In genomic region chr2:163946221-163946620, GRCm38 (mm10) we compare ENCODE assay signal across 18 mouse cellular contexts. TPM values are rescaled to one million over a fixed set of nuclear protein-coding genes. Genes with fewer than 3 reads are reported as not detected.
DNase-seq lines count a peak whose midpoint lies in the region; ATAC-seq lines count a peak whose summit lies in the region.
"Had no signal": no experiment of that assay in that cellular context is flagged by ENCODE, and none has a peak within 500 bp of the region (broad histone marks: within the 10 kb centered on the region; RNA-seq: fewer than 3 reads in every experiment).

No protein-coding gene starts in this region.

- H3K9me3 ChIP-seq in heart, embryonic 10.5 days: no peaks in the 10 kb centered on the region
- no peaks in the 10 kb centered on the region for H3K9me3 ChIP-seq in intestine, embryonic 15.5 days
- H3K9me3 ChIP-seq: embryonic facial prominence, embryonic 12.5 days; forebrain, embryonic 10.5 days; neural tube, embryonic 13.5 days; stomach, embryonic 15.5 days had no signal

- no peak overlapping the region for H3K9ac ChIP-seq in intestine, embryonic 15.5 days
- H3K9ac ChIP-seq: embryonic facial prominence, embryonic 12.5 days; neural tube, embryonic 13.5 days; stomach, embryonic 15.5 days had no signal

- H3K4me1 ChIP-seq in heart, embryonic 10.5 days: 0 out of 2 replicates have a peak, but pooled peaks cover 7% of the 10 kb centered on the region
- H3K4me1 ChIP-seq in intestine, embryonic 15.5 days (replicated peaks): no peaks in the 10 kb centered on the region
- H3K4me1 ChIP-seq: embryonic facial prominence, embryonic 12.5 days; forebrain, embryonic 10.5 days; neural tube, embryonic 13.5 days; stomach, embryonic 15.5 days had no signal

- H3K27me3 ChIP-seq in heart, embryonic 10.5 days (ENCODE audit: insufficient read depth, poor library complexity, severe bottlenecking): peaks cover 14% of the 10 kb centered on the region; the same call in 1 of the 2 replicates
- no peaks in the 10 kb centered on the region for H3K27me3 ChIP-seq in intestine, embryonic 15.5 days (replicated peaks)
- H3K27me3 ChIP-seq: neural tube, embryonic 13.5 days; stomach, embryonic 15.5 days had no signal

- 64% methylated on average over 15 of the region's 15 CpGs for WGBS in heart, embryonic 10.5 days
- WGBS in intestine, embryonic 15.5 days: 69% methylated on average over 15 of the region's 15 CpGs

- no peak for ATAC-seq in intestine, embryonic 15.5 days
- ATAC-seq: intestine, embryonic 16.5 days; midbrain, embryonic 16.5 days had no signal

- no peak overlapping the region for H3K4me3 ChIP-seq in heart, embryonic 10.5 days
- H3K4me3 ChIP-seq in intestine, embryonic 15.5 days (replicated peaks): no peak overlapping the region
- H3K4me3 ChIP-seq: embryonic facial prominence, embryonic 12.5 days; forebrain, embryonic 10.5 days; neural tube, embryonic 13.5 days; stomach, embryonic 15.5 days had no signal

- no peaks in the 10 kb centered on the region for H3K36me3 ChIP-seq in heart, embryonic 10.5 days
- H3K36me3 ChIP-seq in intestine, embryonic 15.5 days: no peaks in the 10 kb centered on the region
- H3K36me3 ChIP-seq: embryonic facial prominence, embryonic 12.5 days; forebrain, embryonic 10.5 days; neural tube, embryonic 13.5 days; stomach, embryonic 15.5 days had no signal

- peak; percentile 10 to 14 for DNase-seq in heart, postnatal 14 days
- DNase-seq in heart, embryonic 10.5 days (ENCODE audit: low spot score): no peak
- peak; percentile 26 to 36 for DNase-seq in right cerebral cortex, adult 2 months (ENCODE audit: low spot score in 2 of 2)
- DNase-seq in right cerebral cortex, postnatal 25 days: no peak
- peak; percentile 90 for DNase-seq in adrenal gland, postnatal 14 days
- DNase-seq in T-cell, adult 2 months (ENCODE audit: low spot score): no peak
- DNase-seq: cerebellum, postnatal 14 days; kidney, postnatal 25 days; thymus, postnatal 36 days had no signal

- no peak overlapping the region for H3K4me2 ChIP-seq in intestine, embryonic 15.5 days (replicated peaks)
- H3K4me2 ChIP-seq: embryonic facial prominence, embryonic 12.5 days; neural tube, embryonic 13.5 days; stomach, embryonic 15.5 days had no signal

- intact Hi-C loops in heart, postnatal 14 days (cut with DNase I): no loop called here

- no peak overlapping the region for H3K27ac ChIP-seq in heart, embryonic 10.5 days
- no peak overlapping the region for H3K27ac ChIP-seq in intestine, embryonic 15.5 days
- H3K27ac ChIP-seq: embryonic facial prominence, embryonic 12.5 days; forebrain, embryonic 10.5 days; macrophage; neural tube, embryonic 13.5 days; stomach, embryonic 15.5 days had no signal

RNA-seq across cellular contexts. Expression of gene Rims4, which starts 27.7 kb away (rescaled TPM):
- under 1 TPM; 0.10 to 0.15 TPM for total RNA-seq in heart, postnatal 14 days (2021)
- 0.30 and 0.42 TPM in 2 replicates for polyA plus RNA-seq in heart, embryonic 10.5 days (2016; fragmentation: Nextera tagmentation; extraction: Ambion mirVana)
- total RNA-seq in adrenal gland, postnatal 14 days (2021): 72.1 and 92.7 TPM in 2 replicates
- polyA plus RNA-seq in intestine, embryonic 15.5 days (2015; fragmentation: Nextera tagmentation; extraction: Ambion mirVana): 0.90 and 1.3 TPM in 2 replicates
- total RNA-seq: hematopoietic stem cell, adult 5-6 weeks had no signal
- polyA plus RNA-seq: macrophage had no signal

RNA-seq across cellular contexts. Expression of gene Ywhab, which starts 48.5 kb away (rescaled TPM):
- total RNA-seq in heart, postnatal 14 days (2021): 10 to 100 TPM; 93.5 to 98.0 TPM
- polyA plus RNA-seq in heart, embryonic 10.5 days (2016; fragmentation: Nextera tagmentation; extraction: Ambion mirVana): 274 and 296 TPM in 2 replicates
- total RNA-seq in adrenal gland, postnatal 14 days (2021): 244 and 254 TPM in 2 replicates
- polyA plus RNA-seq in intestine, embryonic 15.5 days (2015; fragmentation: Nextera tagmentation; extraction: Ambion mirVana): 269 and 298 TPM in 2 replicates

Comparison
In these comparisons a context has a peak if more than half of its experiments do, and no peak if none do; other contexts are left out.
1. DNase-seq: peak in heart, postnatal 14 days (2 of 2), right cerebral cortex, adult 2 months (2 of 2) and adrenal gland, postnatal 14 days (single experiment); none in heart, embryonic 10.5 days (single experiment), right cerebral cortex, postnatal 25 days (single experiment) and T-cell, adult 2 months (single experiment).
2. RNA of gene Rims4, which starts 27.7 kb away (total RNA-seq): 72.1 to 92.7 TPM in adrenal gland, postnatal 14 days; 0.10 to 0.15 TPM in heart, postnatal 14 days; every median in the first group is over 10 times any median in the second.